Mouse (Mus musculus) cortical plate, adult 2 months (tissue): ENCODE measurements around the gene Il10rb. TPM values are rescaled to one million over a fixed set of nuclear protein-coding genes. Genes with fewer than 3 reads are reported as not detected.

Experiments used
- H3K27ac ChIP-seq: fragments of 200-500 bp; 2 replicates; pipeline ENCODE4 v1.5.1; 2012; ENCODE audit warnings: low read length, control low read depth, inconsistent platforms; ENCODE audit not compliant: insufficient read depth
- H3K4me1 ChIP-seq: fragments of 200-500 bp; 2 replicates; pipeline ENCODE4 v1.6.1; 2011; ENCODE audit warnings: low read length; ENCODE audit not compliant: control insufficient read depth, insufficient read depth
- H3K4me3 ChIP-seq: fragments of 200-500 bp; 2 replicates; pipeline ENCODE4 v1.5.1; 2011; ENCODE audit warnings: mild to moderate bottlenecking, low read length, control low read depth; ENCODE audit not compliant: insufficient read depth
- CTCF ChIP-seq: fragments of 200-500 bp; IDR thresholded peaks from 2 replicates; pipeline ENCODE4 v1.5.1; 2011; ENCODE audit warnings: mild to moderate bottlenecking, control low read depth, low read length; ENCODE audit not compliant: insufficient read depth; ENCODE audit errors: extremely low read depth
- POLR2A ChIP-seq: fragments of 200-500 bp; IDR thresholded peaks from 2 replicates; pipeline ENCODE4 v1.6.1; 2011; ENCODE audit warnings: mild to moderate bottlenecking, low read length, control low read depth; ENCODE audit not compliant: insufficient read depth; ENCODE audit errors: extremely low read depth
- polyA plus RNA-seq: library from polyadenylated mRNA; depleted of rRNA; stranded (reverse); fragments of >200 nt; gene quantifications from 2 replicates; pipeline ENCODE4 v1.2.3, GENCODE M21; 2012

The Il10rb gene
- polyA plus RNA-seq, 1 experiment, result 12.6 TPM

DNA sequence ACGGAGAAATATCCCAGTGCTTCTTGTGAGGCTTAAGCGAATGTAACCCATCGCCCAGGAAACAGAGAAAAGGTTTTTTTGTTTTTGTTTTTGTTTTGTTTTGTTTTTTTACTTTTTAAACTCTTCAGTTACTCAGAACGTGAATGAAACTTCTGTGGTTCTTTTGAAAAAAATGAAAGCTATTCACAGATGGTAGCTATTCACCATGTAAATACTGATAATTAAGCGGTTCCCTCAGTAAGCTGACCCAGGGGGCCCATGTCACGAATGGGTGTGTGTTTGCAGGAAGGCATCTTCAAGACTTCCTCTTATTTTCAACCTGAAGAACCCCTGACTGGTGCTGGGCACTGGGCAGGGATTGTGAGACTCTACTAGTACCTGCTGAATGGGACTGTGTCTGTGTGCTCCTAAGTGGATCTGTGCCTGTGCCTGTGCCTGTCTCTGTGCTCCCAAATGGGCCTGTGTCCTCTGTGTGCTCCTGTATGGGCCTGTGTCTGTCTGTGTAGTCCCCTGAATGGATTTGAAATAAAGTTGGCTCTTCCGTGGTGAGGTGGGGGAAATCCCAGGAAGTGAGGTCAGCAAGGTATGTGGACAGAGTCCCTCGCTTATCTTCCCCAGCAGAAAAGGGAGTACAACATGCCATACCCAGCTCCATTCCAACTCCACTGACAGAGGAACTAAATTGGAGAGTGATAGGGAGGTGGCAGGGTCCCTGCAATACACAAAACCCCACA, 41.0 kb downstream of the Il10rb start:
- TF ChIP-seq CTCF (no peak), POLR2A (no peak)
- H3K27ac ChIP-seq, result no peak overlapping the region
- peaks cover 4% of the 10 kb centered on the region for H3K4me1 ChIP-seq
- H3K4me3 ChIP-seq, result no peak overlapping the region

DNA sequence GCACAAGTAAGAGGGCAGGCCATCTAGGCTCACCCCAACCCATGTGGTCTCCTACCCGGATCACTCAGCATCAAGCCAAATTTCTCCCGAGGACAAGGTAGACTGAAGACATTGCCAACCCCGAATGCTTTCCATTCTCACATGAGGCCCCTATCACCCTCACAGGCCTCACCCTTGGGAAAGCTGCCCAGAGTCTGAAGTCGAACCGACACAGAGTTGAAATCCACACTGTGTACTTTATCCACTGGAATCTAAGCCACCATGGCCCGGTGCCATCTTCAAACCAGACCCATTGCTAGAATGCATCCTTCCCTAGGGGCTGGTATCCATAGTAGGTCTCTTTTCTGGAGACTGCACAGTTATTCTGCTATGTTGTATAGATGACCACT, 41.5 kb downstream of the Il10rb start:
- TF ChIP-seq POLR2A (no peak), CTCF (no peak)

DNA sequence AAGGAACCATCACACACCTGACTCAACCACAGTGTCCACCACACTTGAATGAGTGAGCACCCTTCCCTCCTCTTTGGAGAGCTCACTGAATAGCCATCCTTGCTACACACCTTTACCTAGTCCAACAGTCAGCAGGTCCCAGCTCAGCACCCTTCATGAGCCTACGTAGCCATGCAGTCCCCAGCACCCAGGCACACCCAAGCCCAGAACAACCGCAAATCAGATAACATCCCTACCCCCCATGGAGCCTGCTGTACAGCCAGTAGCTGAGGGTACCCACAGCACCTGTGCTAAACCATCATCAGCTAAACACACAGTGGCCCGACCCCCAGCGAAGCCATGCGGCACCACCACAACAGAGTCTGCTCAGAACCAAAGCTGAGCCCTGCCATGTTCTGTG, 42.1 kb downstream of the Il10rb start:
- no peak overlapping the region for H3K27ac ChIP-seq
- TF ChIP-seq CTCF (no peak), POLR2A (no peak)
- no peaks in the 10 kb centered on the region; the same call in 1 of the 2 replicates for H3K4me1 ChIP-seq
- no peak overlapping the region for H3K4me3 ChIP-seq

More for the DNA sequence above, 41.5 kb downstream of the Il10rb start:
- no peak overlapping the region for H3K4me3 ChIP-seq
- no peak overlapping the region for H3K27ac ChIP-seq
- H3K4me1 ChIP-seq, result peaks cover 4% of the 10 kb centered on the region

DNA sequence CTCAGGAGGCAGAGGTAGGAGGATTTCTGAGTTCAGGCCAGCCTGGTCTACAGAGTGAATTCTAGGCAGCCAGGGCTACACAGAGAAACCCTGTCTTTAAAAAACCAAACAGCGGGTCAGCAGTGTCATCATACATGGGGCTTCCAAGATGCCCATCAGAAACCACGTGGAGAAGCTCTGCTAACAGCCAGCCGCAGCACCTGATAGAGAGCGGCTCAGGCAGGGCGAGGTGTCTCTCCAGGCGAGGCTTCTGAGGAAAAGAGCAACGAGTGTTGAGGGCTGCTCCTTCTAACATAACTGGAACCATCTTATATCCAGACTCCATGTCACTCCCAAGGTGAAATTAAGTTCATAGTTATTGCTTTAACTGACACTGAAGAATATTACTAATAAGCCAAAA, 42.9 kb downstream of the Il10rb start:
- no peak overlapping the region for H3K4me3 ChIP-seq
- no peak for TF ChIP-seq CTCF
- no peak for TF ChIP-seq POLR2A
- no peak overlapping the region for H3K27ac ChIP-seq
- H3K4me1 ChIP-seq, result no peaks in the 10 kb centered on the region

DNA sequence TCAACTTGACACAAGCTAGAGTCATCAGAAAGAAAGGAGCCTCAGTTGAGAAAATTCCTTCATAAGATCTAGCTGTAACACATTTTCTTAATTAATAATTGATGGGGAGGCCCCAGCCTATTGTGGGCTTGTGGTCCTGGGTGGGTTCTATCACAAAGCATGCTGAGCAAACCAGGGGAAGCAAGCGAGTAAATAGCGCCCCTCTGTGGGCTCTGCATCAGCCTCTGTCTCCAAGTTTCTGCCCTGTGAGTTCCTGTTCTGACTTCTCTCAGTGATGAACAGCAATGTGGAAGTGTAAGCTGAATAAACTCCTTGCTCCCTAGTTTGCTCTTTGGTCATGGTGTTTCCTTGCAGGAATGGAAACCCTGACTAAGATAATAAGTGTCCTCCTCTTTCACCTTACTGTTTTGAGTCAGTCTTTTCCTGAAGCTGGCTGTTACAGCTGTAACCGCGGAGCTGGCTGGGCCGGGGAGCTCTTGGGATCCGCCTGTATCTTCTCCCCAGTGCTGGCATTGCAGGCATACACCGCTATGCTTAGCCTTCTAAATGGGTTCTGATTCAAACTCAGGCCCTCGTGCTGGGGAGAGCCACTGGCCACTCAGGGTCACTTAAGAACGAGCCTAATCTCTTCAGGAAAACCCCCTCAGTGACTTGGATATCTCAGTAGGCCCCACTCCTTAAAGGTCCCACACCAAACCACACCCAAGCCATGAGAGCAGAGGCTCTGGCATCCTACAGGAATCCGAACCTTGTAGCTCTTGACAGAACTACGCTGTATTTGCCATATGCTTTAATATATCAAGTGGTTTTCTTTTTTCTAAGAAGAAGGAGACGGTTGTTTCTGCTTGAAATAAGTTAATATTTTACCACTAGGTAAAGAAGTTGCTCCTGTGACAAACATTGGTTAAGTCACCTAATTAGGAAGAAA, 44.4 kb downstream of the Il10rb start:
- TF ChIP-seq CTCF (no peak), POLR2A (no peak)
- Histone ChIP-seq H3K27ac (no peak overlapping the region), H3K4me1 (no peaks in the 10 kb centered on the region), H3K4me3 (no peak overlapping the region)

DNA sequence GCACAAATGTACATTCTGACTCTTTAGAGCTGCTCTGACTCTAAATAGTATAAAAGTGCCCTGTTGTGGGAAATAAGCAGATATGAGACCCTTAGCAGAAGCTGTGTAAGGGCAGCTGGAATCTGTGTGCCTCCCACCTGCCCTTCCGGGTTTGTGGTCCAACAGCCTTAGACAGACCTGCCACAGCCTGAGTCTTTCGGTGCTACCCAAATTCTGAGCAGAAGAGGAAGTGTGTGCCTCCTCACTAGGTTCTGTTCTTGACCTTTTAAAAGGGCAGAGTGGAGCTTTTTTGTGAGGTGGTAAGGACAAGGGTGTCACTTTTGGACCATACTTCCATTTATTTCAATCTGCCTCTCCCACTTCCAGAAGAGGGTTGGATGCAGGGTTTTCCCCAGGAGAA, 46.0 kb downstream of the Il10rb start:
- no peaks in the 10 kb centered on the region for H3K4me1 ChIP-seq
- H3K27ac ChIP-seq, result peak overlapping the region; percentile 59; the same call in 1 of the 2 replicates
- no peak overlapping the region for H3K4me3 ChIP-seq
- TF ChIP-seq POLR2A (no peak), CTCF (no peak)

DNA sequence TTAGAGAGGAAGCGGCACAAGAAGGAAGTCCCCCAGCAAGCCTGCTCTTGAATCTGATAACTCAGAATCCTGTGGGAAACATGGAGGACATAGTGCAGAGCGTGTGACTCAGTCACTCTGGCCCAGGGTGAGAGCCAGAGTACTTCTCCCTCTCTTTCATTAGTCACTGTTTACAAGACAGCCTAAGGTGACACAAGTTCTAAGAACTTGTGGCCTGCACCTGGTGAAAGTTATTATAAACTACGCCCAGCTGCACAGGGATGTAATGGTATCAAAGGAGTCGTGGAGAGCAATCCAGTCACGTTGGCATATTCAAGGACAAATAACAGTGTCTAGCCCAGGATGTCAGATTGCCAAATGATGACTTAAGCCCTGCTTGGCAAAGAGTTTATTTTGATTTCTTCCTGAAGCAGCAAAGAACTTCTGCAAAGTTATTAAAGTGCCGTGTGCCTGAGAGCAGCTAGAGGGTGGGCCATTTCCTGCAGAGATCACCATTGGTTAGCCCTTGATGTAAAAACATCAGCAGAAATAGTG, 46.5 kb downstream of the Il10rb start:
- no peaks in the 10 kb centered on the region for H3K4me1 ChIP-seq
- TF ChIP-seq POLR2A (no peak), CTCF (no peak)
- peak overlapping the region; percentile 59 for H3K27ac ChIP-seq
- no peak overlapping the region for H3K4me3 ChIP-seq

DNA sequence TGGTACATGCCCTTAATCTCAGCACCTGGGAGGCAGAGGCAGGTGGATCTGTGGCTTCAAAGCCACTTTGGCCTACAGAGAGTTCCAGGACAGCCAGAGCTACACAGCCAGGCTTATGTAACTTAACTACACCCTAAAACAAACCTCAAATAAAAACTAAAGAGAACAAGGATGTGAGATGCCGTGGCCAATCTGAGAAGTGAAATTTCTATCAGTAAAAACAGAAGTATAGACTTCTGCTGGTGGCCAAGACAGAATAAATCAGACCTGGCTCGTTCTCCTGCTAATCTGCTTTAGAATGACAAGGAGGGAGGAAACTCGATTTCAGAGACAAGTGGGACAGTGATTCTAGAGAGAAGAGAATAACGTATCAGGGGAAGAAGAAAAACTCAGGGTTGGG, 49.9 kb downstream of the Il10rb start:
- TF ChIP-seq CTCF (no peak), POLR2A (no peak)
- H3K27ac ChIP-seq, result no peak overlapping the region
- H3K4me1 ChIP-seq, result no peaks in the 10 kb centered on the region
- no peak overlapping the region for H3K4me3 ChIP-seq

DNA sequence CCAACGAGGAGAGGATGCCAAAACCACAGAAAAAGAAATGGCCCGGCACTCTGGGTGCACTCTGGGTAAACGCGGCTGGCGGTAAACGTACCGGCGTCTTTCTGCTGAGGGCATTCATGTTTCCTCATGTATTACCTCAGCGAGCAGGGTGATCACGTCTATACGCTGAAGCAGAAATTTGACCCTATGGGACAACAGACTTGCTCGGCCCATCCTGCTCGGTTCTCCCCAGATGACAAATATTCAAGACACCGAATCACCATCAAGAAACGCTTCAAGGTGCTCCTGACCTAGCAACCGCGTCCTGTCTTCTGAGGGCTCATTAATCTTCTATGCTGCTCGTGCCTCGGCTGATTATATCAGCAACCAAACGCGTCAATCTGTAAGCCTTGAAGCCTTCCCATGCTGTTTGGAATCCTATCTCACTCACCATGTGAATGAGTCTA, 52.4 kb downstream of the Il10rb start:
- H3K27ac ChIP-seq, result no peak overlapping the region
- no peak overlapping the region for H3K4me3 ChIP-seq
- TF ChIP-seq CTCF, result no peak
- TF ChIP-seq POLR2A, result no peak
- no peaks in the 10 kb centered on the region for H3K4me1 ChIP-seq

DNA sequence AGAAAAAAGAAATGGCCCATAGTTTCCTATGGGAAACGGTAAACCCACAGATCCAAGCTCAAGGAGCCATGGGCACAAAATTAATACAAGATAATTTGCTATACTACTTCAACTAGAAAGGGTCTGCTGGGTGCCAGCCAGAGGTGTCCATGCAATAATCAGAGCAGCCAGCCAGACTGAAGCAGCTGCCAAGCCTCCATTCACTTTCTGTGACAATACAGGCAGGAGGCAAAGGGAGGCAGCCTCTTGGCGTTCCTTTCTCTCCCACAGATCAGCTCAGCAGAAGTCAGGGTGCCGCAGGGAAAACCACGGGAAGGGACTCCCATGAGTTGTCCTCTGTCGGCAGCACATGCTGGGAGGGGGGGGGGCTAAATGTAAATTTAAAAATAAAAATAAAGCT, 53.0 kb downstream of the Il10rb start:
- no peak for TF ChIP-seq POLR2A
- TF ChIP-seq CTCF, result no peak
- H3K27ac ChIP-seq, result no peak overlapping the region
- no peak overlapping the region for H3K4me3 ChIP-seq
- no peaks in the 10 kb centered on the region for H3K4me1 ChIP-seq
